Mouse (Mus musculus) embryonic fibroblast, embryonic 13.5 days (primary cell): ENCODE data around the gene Uchl1.

ENCODE experiments used
- CTCF ChIP-seq: IDR thresholded peaks from 2 replicates; pipeline ENCODE4 v1.5.1; 2011; ENCODE audit warnings: mild to moderate bottlenecking, control low read depth, low read length, moderate library complexity, borderline replicate concordance; ENCODE audit not compliant: insufficient read depth
- POLR2A ChIP-seq: IDR thresholded peaks from 2 replicates; pipeline ENCODE4 v1.6.1; 2011; ENCODE audit warnings: low read depth, mild to moderate bottlenecking, control low read depth, low read length, moderate library complexity

- no peak for TF ChIP-seq POLR2A
- TF ChIP-seq CTCF: no peak
Measured at GRCm38 (mm10) chr5:66687737-66688136, 11.8 kb downstream of the Uchl1 start.
